In genomic region chr5:145164710-145165109, GRCm38 (mm10) we compare ENCODE assay signal across 12 mouse cellular contexts. TPM values are rescaled to one million over a fixed set of nuclear protein-coding genes. Genes with fewer than 3 reads are reported as not detected.
DNase-seq lines count a peak whose midpoint lies in the region; ATAC-seq and TF ChIP-seq lines count a peak whose summit lies in the region.
"Had no signal": no experiment of that assay in that cellular context is flagged by ENCODE, and none has a peak within 500 bp of the region (broad histone marks: within the 10 kb centered on the region; RNA-seq: fewer than 3 reads in every experiment).

No protein-coding gene starts in this region.

- ATAC-seq in embryonic facial prominence, embryonic 12.5 days (ENCODE audit: insufficient number of reproducible peaks, insufficient read depth, low FRiP score, low TSS enrichment): no peak
- ATAC-seq in embryonic facial prominence, embryonic 14.5 days (ENCODE audit: low read depth): no peak
- no peak for ATAC-seq in liver, embryonic 15.5 days (ENCODE audit: insufficient read depth)
- ATAC-seq in megakaryocyte-erythroid progenitor cell, adult 5-6 weeks (replicated peaks; ENCODE audit: low FRiP score, low TSS enrichment, poor library complexity, severe bottlenecking): no peak

- TF ChIP-seq CTCF in kidney, adult 2 months (conservative IDR thresholded peaks at IDR 0.05; ENCODE audit: insufficient read depth, insufficient read length, low read depth, low read length): no peak

- H3K4me3 ChIP-seq in embryonic facial prominence, embryonic 12.5 days: no peak overlapping the region
- H3K4me3 ChIP-seq in embryonic facial prominence, embryonic 10.5 days: no peak overlapping the region
- peak overlapping the region; percentile 18; the same call in 1 of the 2 replicates for H3K4me3 ChIP-seq in kidney, adult 2 months (ENCODE audit: insufficient read depth, low read depth, low read length)
- H3K4me3 ChIP-seq in embryonic facial prominence, embryonic 14.5 days (ENCODE audit: low read depth, low read length): no peak overlapping the region
- H3K4me3 ChIP-seq in liver, embryonic 15.5 days (replicated peaks): no peak overlapping the region
- H3K4me3 ChIP-seq: hindbrain, embryonic 15.5 days; limb, embryonic 15.5 days had no signal

- no peak for TF ChIP-seq POLR2A in kidney, adult 2 months (IDR thresholded peaks at IDR 0.05; ENCODE audit: low read depth, low read length)

- H3K27ac ChIP-seq in embryonic facial prominence, embryonic 12.5 days: no peak overlapping the region
- no peak overlapping the region for H3K27ac ChIP-seq in embryonic facial prominence, embryonic 10.5 days (replicated peaks)
- H3K27ac ChIP-seq in kidney, adult 2 months (ENCODE audit: insufficient read depth, low read depth, low read length): peak overlapping the region; percentile 64
- H3K27ac ChIP-seq in embryonic facial prominence, embryonic 14.5 days (replicated peaks; ENCODE audit: low read depth, low read length): no peak overlapping the region
- no peak overlapping the region for H3K27ac ChIP-seq in liver, embryonic 15.5 days (replicated peaks)
- H3K27ac ChIP-seq: hindbrain, embryonic 15.5 days; limb, embryonic 15.5 days had no signal

- no peaks in the 10 kb centered on the region for H3K9me3 ChIP-seq in embryonic facial prominence, embryonic 12.5 days
- H3K9me3 ChIP-seq in embryonic facial prominence, embryonic 10.5 days: no peaks in the 10 kb centered on the region
- no peaks in the 10 kb centered on the region for H3K9me3 ChIP-seq in embryonic facial prominence, embryonic 14.5 days (ENCODE audit: control insufficient read depth, low read length)
- no peaks in the 10 kb centered on the region for H3K9me3 ChIP-seq in liver, embryonic 15.5 days (replicated peaks)
- H3K9me3 ChIP-seq: hindbrain, embryonic 15.5 days; limb, embryonic 15.5 days had no signal

- H3K27me3 ChIP-seq in embryonic facial prominence, embryonic 12.5 days: no peaks in the 10 kb centered on the region
- no peaks in the 10 kb centered on the region for H3K27me3 ChIP-seq in embryonic facial prominence, embryonic 10.5 days (replicated peaks; ENCODE audit: low read depth, poor library complexity, severe bottlenecking)
- no peaks in the 10 kb centered on the region for H3K27me3 ChIP-seq in kidney, adult 2 months (replicated peaks; ENCODE audit: control insufficient read depth, insufficient read depth, low read length)
- H3K27me3 ChIP-seq in embryonic facial prominence, embryonic 14.5 days (replicated peaks; ENCODE audit: control insufficient read depth, insufficient read depth, low read length): no peaks in the 10 kb centered on the region
- H3K27me3 ChIP-seq in liver, embryonic 15.5 days: no peaks in the 10 kb centered on the region
- H3K27me3 ChIP-seq: hindbrain, embryonic 15.5 days; limb, embryonic 15.5 days had no signal

- H3K4me1 ChIP-seq in embryonic facial prominence, embryonic 12.5 days: peaks cover 21% of the 10 kb centered on the region
- H3K4me1 ChIP-seq in embryonic facial prominence, embryonic 10.5 days: peaks cover 33% of the 10 kb centered on the region
- H3K4me1 ChIP-seq in kidney, adult 2 months (ENCODE audit: control insufficient read depth, insufficient read depth, low read length): peaks cover 9% of the 10 kb centered on the region
- H3K4me1 ChIP-seq in embryonic facial prominence, embryonic 14.5 days (ENCODE audit: control insufficient read depth, insufficient read depth, low read length): peaks cover 15% of the 10 kb centered on the region; the same call in 1 of the 2 replicates
- H3K4me1 ChIP-seq in liver, embryonic 15.5 days (replicated peaks): peaks cover 43% of the 10 kb centered on the region

- H3K36me3 ChIP-seq in embryonic facial prominence, embryonic 12.5 days: peaks cover 38% of the 10 kb centered on the region
- peaks cover 57% of the 10 kb centered on the region for H3K36me3 ChIP-seq in embryonic facial prominence, embryonic 10.5 days (replicated peaks)
- no peaks in the 10 kb centered on the region for H3K36me3 ChIP-seq in kidney, adult 2 months (ENCODE audit: control insufficient read depth, insufficient read depth, low read length)
- H3K36me3 ChIP-seq in embryonic facial prominence, embryonic 14.5 days (ENCODE audit: control insufficient read depth, insufficient read depth, low read length): peaks cover 47% of the 10 kb centered on the region
- H3K36me3 ChIP-seq in liver, embryonic 15.5 days (replicated peaks): peaks cover 55% of the 10 kb centered on the region

- no peak overlapping the region for H3K4me2 ChIP-seq in embryonic facial prominence, embryonic 12.5 days (replicated peaks)
- H3K4me2 ChIP-seq in embryonic facial prominence, embryonic 14.5 days (ENCODE audit: low read depth, low read length): no peak overlapping the region
- peak overlapping the region; percentile 7; the same call in 1 of the 2 replicates for H3K4me2 ChIP-seq in liver, embryonic 15.5 days
- H3K4me2 ChIP-seq: hindbrain, embryonic 15.5 days; limb, embryonic 15.5 days had no signal

- no peak for DNase-seq in embryonic facial prominence, embryonic 10.5 days (ENCODE audit: low spot score)
- peak; percentile 46 for DNase-seq in kidney, adult 2 months
- DNase-seq in kidney, postnatal 4 days: no peak
- no peak for DNase-seq in embryonic facial prominence, embryonic 14.5 days (ENCODE audit: low spot score)
- no peak for DNase-seq in ovary, postnatal 14 days (ENCODE audit: low spot score)
- DNase-seq: B cell, adult 2 months; cerebellum, postnatal 14 days had no signal

- 0 out of 2 replicates have a peak overlapping the region, but pooled peaks have one; percentile 19 for H3K9ac ChIP-seq in embryonic facial prominence, embryonic 12.5 days
- H3K9ac ChIP-seq in embryonic facial prominence, embryonic 14.5 days (ENCODE audit: low read depth, low read length): 0 out of 2 replicates have a peak overlapping the region, but pooled peaks have one; percentile 15
- H3K9ac ChIP-seq in liver, embryonic 15.5 days: no peak overlapping the region
- H3K9ac ChIP-seq: hindbrain, embryonic 15.5 days; limb, embryonic 15.5 days had no signal

- 73% methylated on average over 3 of the region's 3 CpGs for WGBS in embryonic facial prominence, embryonic 12.5 days
- 73% methylated on average over 3 of the region's 3 CpGs for WGBS in embryonic facial prominence, embryonic 10.5 days
- WGBS in kidney, adult 2 months: 36% methylated on average over 3 of the region's 3 CpGs
- WGBS in embryonic facial prominence, embryonic 14.5 days: 56% methylated on average over 3 of the region's 3 CpGs
- WGBS in liver, embryonic 15.5 days (ENCODE audit: insufficient replicate concordance): 63% methylated on average over 3 of the region's 3 CpGs

RNA-seq across cellular contexts. Expression of gene Ptcd1, which starts 2.2 kb away (rescaled TPM):
- 21.6 and 22.8 TPM in 2 replicates for polyA plus RNA-seq in embryonic facial prominence, embryonic 12.5 days (2016; fragmentation: Nextera tagmentation; extraction: Ambion mirVana)
- 17.6 and 18.9 TPM in 2 replicates for polyA plus RNA-seq in embryonic facial prominence, embryonic 10.5 days (2016; fragmentation: Nextera tagmentation; extraction: Ambion mirVana)
- polyA plus RNA-seq in kidney, adult 2 months (2012; rRNA removed): 15.3 and 16.5 TPM in 2 replicates
- 13.2 and 14.6 TPM in 2 replicates for polyA plus RNA-seq in embryonic facial prominence, embryonic 14.5 days (2014; fragmentation: Nextera tagmentation; extraction: Ambion mirVana)
- polyA plus RNA-seq in liver, embryonic 15.5 days (2015; fragmentation: Nextera tagmentation; extraction: Ambion mirVana): 7.7 and 8.8 TPM in 2 replicates
- 10.2 and 15.4 TPM in 2 replicates for total RNA-seq in megakaryocyte-erythroid progenitor cell, adult 5-6 weeks (2014; fragmentation: Nextera tagmentation)
- 17.9 and 18.6 TPM in 2 replicates for total RNA-seq in megakaryocyte-erythroid progenitor cell, adult 5-6 weeks (2017)

RNA-seq across cellular contexts. Expression of gene Cpsf4, which starts 2.3 kb away (rescaled TPM):
- 62.8 and 65.2 TPM in 2 replicates for polyA plus RNA-seq in embryonic facial prominence, embryonic 12.5 days (2016; fragmentation: Nextera tagmentation; extraction: Ambion mirVana)
- polyA plus RNA-seq in embryonic facial prominence, embryonic 10.5 days (2016; fragmentation: Nextera tagmentation; extraction: Ambion mirVana): 87.0 and 91.9 TPM in 2 replicates
- polyA plus RNA-seq in kidney, adult 2 months (2012; rRNA removed): 19.2 and 19.9 TPM in 2 replicates
- 25.1 and 26.5 TPM in 2 replicates for polyA plus RNA-seq in embryonic facial prominence, embryonic 14.5 days (2014; fragmentation: Nextera tagmentation; extraction: Ambion mirVana)
- polyA plus RNA-seq in liver, embryonic 15.5 days (2015; fragmentation: Nextera tagmentation; extraction: Ambion mirVana): 24.4 and 25.1 TPM in 2 replicates
- total RNA-seq in megakaryocyte-erythroid progenitor cell, adult 5-6 weeks (2014; fragmentation: Nextera tagmentation): 49.8 and 59.1 TPM in 2 replicates
- 42.1 and 63.4 TPM in 2 replicates for total RNA-seq in megakaryocyte-erythroid progenitor cell, adult 5-6 weeks (2017)

RNA-seq across cellular contexts. Expression of gene Bud31, which starts 24.5 kb away (rescaled TPM):
- 218 and 235 TPM in 2 replicates for polyA plus RNA-seq in embryonic facial prominence, embryonic 12.5 days (2016; fragmentation: Nextera tagmentation; extraction: Ambion mirVana)
- 249 and 250 TPM in 2 replicates for polyA plus RNA-seq in embryonic facial prominence, embryonic 10.5 days (2016; fragmentation: Nextera tagmentation; extraction: Ambion mirVana)
- polyA plus RNA-seq in kidney, adult 2 months (2012; rRNA removed): 71.5 and 84.1 TPM in 2 replicates
- 177 and 182 TPM in 2 replicates for polyA plus RNA-seq in embryonic facial prominence, embryonic 14.5 days (2014; fragmentation: Nextera tagmentation; extraction: Ambion mirVana)
- polyA plus RNA-seq in liver, embryonic 15.5 days (2015; fragmentation: Nextera tagmentation; extraction: Ambion mirVana): 121 and 128 TPM in 2 replicates
- total RNA-seq in megakaryocyte-erythroid progenitor cell, adult 5-6 weeks (2014; fragmentation: Nextera tagmentation): 141 and 226 TPM in 2 replicates
- total RNA-seq in megakaryocyte-erythroid progenitor cell, adult 5-6 weeks (2017): 255 and 296 TPM in 2 replicates

RNA-seq across cellular contexts. Expression of gene Pdap1, which starts 24.7 kb away (rescaled TPM):
- 129 and 130 TPM in 2 replicates for polyA plus RNA-seq in embryonic facial prominence, embryonic 12.5 days (2016; fragmentation: Nextera tagmentation; extraction: Ambion mirVana)
- 144 and 151 TPM in 2 replicates for polyA plus RNA-seq in embryonic facial prominence, embryonic 10.5 days (2016; fragmentation: Nextera tagmentation; extraction: Ambion mirVana)
- 20.1 and 25.6 TPM in 2 replicates for polyA plus RNA-seq in kidney, adult 2 months (2012; rRNA removed)
- 84.2 and 97.1 TPM in 2 replicates for polyA plus RNA-seq in embryonic facial prominence, embryonic 14.5 days (2014; fragmentation: Nextera tagmentation; extraction: Ambion mirVana)
- 28.8 and 36.5 TPM in 2 replicates for polyA plus RNA-seq in liver, embryonic 15.5 days (2015; fragmentation: Nextera tagmentation; extraction: Ambion mirVana)
- 90.0 and 173 TPM in 2 replicates for total RNA-seq in megakaryocyte-erythroid progenitor cell, adult 5-6 weeks (2014; fragmentation: Nextera tagmentation)
- 333 and 358 TPM in 2 replicates for total RNA-seq in megakaryocyte-erythroid progenitor cell, adult 5-6 weeks (2017)

RNA-seq across cellular contexts. Expression of gene Atp5j2, which starts 27.2 kb away (rescaled TPM):
- polyA plus RNA-seq in embryonic facial prominence, embryonic 12.5 days (2016; fragmentation: Nextera tagmentation; extraction: Ambion mirVana): 539 and 600 TPM in 2 replicates
- 523 and 540 TPM in 2 replicates for polyA plus RNA-seq in embryonic facial prominence, embryonic 10.5 days (2016; fragmentation: Nextera tagmentation; extraction: Ambion mirVana)
- 346 and 489 TPM in 2 replicates for polyA plus RNA-seq in kidney, adult 2 months (2012; rRNA removed)
- polyA plus RNA-seq in embryonic facial prominence, embryonic 14.5 days (2014; fragmentation: Nextera tagmentation; extraction: Ambion mirVana): 511 and 592 TPM in 2 replicates
- polyA plus RNA-seq in liver, embryonic 15.5 days (2015; fragmentation: Nextera tagmentation; extraction: Ambion mirVana): 406 and 457 TPM in 2 replicates
- total RNA-seq in megakaryocyte-erythroid progenitor cell, adult 5-6 weeks (2014; fragmentation: Nextera tagmentation): 428 and 470 TPM in 2 replicates
- total RNA-seq in megakaryocyte-erythroid progenitor cell, adult 5-6 weeks (2017): 74.1 and 117 TPM in 2 replicates
